Mouse (Mus musculus): ENCODE data around the gene Trpc4ap.

DNA sequence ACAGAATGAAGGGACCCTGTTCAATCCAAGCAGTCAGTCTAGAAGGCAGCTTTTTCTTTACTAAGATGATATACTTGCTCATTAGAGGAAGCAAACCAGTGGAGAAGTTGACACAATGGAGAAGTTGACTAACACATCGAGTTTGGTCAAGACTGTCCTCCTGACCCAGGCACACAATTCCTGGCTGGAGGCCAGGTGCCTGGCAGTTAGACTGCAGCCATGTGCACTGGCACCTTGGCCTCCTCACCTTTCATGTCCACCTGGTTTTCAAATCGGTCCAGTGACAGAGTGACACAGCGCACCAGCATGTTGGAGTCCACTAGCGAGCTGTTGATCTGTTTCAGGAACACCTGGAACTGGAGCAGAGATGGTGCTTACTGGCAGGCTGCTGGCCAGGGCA is 54.8 kb downstream of the Trpc4ap start:
- TF ChIP-seq KAT2A (conservative IDR thresholded peaks at IDR 0.05; ENCODE audit: low read depth, low read length) (no peak), ZNF384 (IDR thresholded peaks at IDR 0.05; ENCODE audit: low read depth, low read length) (no peak), HCFC1 (IDR thresholded peaks at IDR 0.05; ENCODE audit: low read depth, low read length) (no peak), MAX (IDR thresholded peaks at IDR 0.05; ENCODE audit: low read length) (no peak), CTCF (IDR thresholded peaks at IDR 0.05 in 2 of 3, conservative IDR thresholded peaks at IDR 0.05 in 1 of 3; ENCODE audit: control insufficient read depth in 1 of 3, insufficient read depth in 1 of 3, low read depth in 2 of 3, low read length in 3 of 3, poor library complexity in 1 of 3, severe bottlenecking in 1 of 3) (no peak), POLR2A (IDR thresholded peaks at IDR 0.05; ENCODE audit: control insufficient read depth in 1 of 2, insufficient read depth in 1 of 2, low read depth in 1 of 2, low read length in 2 of 2, poor library complexity in 1 of 2) (no peak), MAFK (IDR thresholded peaks at IDR 0.05; ENCODE audit: borderline replicate concordance, low read depth, low read length) (no peak), E2F4 (IDR thresholded peaks at IDR 0.05; ENCODE audit: borderline replicate concordance, low read depth, low read length) (no peak), NELFE (IDR thresholded peaks at IDR 0.05; ENCODE audit: low read depth, low read length) (no peak), ZKSCAN1 (IDR thresholded peaks at IDR 0.05; ENCODE audit: low read depth, low read length) (no peak), POLR2AphosphoS2 (IDR thresholded peaks at IDR 0.05; ENCODE audit: low read length) (no peak)
